Mouse (Mus musculus) bone marrow, adult 2 months (tissue): ENCODE results near the gene Ist1.

Experiments used
- CTCF ChIP-seq: fragments of 200-500 bp; IDR thresholded peaks from 2 replicates; pipeline ENCODE4 v1.5.1; 2011; ENCODE audit warnings: low read length, control low read depth; ENCODE audit not compliant: control insufficient read depth, insufficient read depth
- POLR2A ChIP-seq: fragments of 200-500 bp; IDR thresholded peaks from 2 replicates; pipeline ENCODE4 v1.6.1; 2011; ENCODE audit warnings: low read depth, mild to moderate bottlenecking, control low read depth, low read length, borderline replicate concordance; ENCODE audit not compliant: control insufficient read depth

DNA sequence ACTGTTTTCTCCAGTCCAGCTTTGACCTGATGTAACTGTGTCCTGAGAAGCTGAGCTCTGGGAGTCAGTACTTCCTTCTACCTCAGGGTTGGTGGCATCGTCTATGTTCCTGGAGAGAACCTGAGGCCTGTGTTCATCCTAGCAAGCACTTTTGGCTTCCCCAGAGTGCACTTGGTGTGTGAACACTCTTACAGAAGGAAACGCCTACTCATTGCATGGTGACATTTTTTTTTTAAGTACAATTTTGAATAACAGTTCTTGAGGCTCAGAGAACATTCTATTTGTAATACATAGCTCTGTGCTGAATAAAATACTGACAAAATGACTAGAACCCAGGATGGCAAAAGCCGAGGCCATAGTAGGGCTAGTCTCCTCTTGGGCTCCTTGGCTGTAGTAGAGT lies 36.2 kb downstream of the Ist1 start:
- TF ChIP-seq CTCF: no peak
- TF ChIP-seq POLR2A: no peak
